In the genomic region with DNA sequence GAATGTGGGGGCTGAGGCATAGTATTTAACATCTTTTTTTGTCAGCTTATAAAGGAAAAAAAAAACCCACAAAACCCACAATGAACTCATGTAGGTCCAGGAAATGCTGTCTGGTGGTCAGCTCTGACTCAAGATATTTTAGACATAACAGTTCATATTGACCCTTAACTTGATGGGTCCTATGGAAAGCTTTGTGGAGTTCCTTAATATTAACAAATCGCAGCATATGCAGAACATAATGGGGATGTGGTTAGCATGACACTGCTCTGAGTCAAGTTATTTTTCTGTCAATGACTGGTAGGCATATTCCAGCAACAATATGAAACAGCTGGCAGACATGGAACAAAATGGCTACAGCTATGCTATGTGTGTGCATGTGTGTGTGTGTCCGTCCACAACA, we compare ENCODE assay signal across 25 mouse cellular contexts. TPM values are rescaled to one million over a fixed set of nuclear protein-coding genes. Genes with fewer than 3 reads are reported as not detected.
DNase-seq lines count a peak whose midpoint lies in the region; ATAC-seq and TF ChIP-seq lines count a peak whose summit lies in the region.
"Had no signal": no experiment of that assay in that cellular context is flagged by ENCODE, and none has a peak within 500 bp of the region (broad histone marks: within the 10 kb centered on the region; RNA-seq: fewer than 3 reads in every experiment).

No protein-coding gene starts in this region.

- no peak overlapping the region for H3K9ac ChIP-seq in stomach, postnatal 0 days (ENCODE audit: low read length)
- H3K9ac ChIP-seq: embryonic facial prominence, embryonic 13.5 days; embryonic facial prominence, embryonic 15.5 days; forebrain, embryonic 12.5 days had no signal

- no peak overlapping the region for H3K4me2 ChIP-seq in stomach, postnatal 0 days (replicated peaks; ENCODE audit: low read depth)
- H3K4me2 ChIP-seq: embryonic facial prominence, embryonic 13.5 days; embryonic facial prominence, embryonic 15.5 days; forebrain, embryonic 12.5 days had no signal

- WGBS in stomach, postnatal 0 days = 78% methylated on average over 2 of the region's 2 CpGs

- no peaks in the 10 kb centered on the region for H3K27me3 ChIP-seq in stomach, postnatal 0 days (ENCODE audit: control insufficient read depth, insufficient read depth, low read length)
- H3K27me3 ChIP-seq: CH12.LX; embryonic facial prominence, embryonic 13.5 days; embryonic facial prominence, embryonic 15.5 days; forebrain, embryonic 12.5 days had no signal

- DNase-seq in 3T3-L1 (ENCODE audit: low read depth, low spot score) (peak; percentile 90), 416B (ENCODE audit: low read depth) (peak; percentile 89), NIH3T3 (ENCODE audit: low read depth) (peak; percentile 20)
- no peak for DNase-seq in urinary bladder, postnatal 4 days (ENCODE audit: low spot score in 2 of 2)
- DNase-seq in stomach, postnatal 0 days (ENCODE audit: low spot score) = no peak
- DNase-seq: adrenal gland, adult 2 months; adrenal gland, postnatal 10 days; adrenal gland, postnatal 25 days; cerebellum, adult 11 months; cerebellum, adult 18-20 months; cerebellum, adult 8-10 months; cerebellum, adult 9-11 months; cerebellum, postnatal 14 days; cerebellum, postnatal 36 days; embryo, embryonic 11 days had no signal

- TF ChIP-seq EP300 in stomach, postnatal 0 days (optimal IDR thresholded peaks at IDR 0.05) = no peak

- no peak for ATAC-seq in stomach, postnatal 0 days (ENCODE audit: low FRiP score, low TSS enrichment)
- ATAC-seq: CD4-positive, CD25-positive, alpha-beta regulatory T cell, adult 4 months; forebrain, embryonic 14.5 days; forebrain, embryonic 16.5 days had no signal

- H3K4me3 ChIP-seq in stomach, postnatal 0 days (ENCODE audit: low read depth, low read length) = no peak overlapping the region
- H3K4me3 ChIP-seq: embryonic facial prominence, embryonic 13.5 days; embryonic facial prominence, embryonic 15.5 days; erythroblast, embryonic 14.5 days; forebrain, embryonic 10.5 days; forebrain, embryonic 12.5 days had no signal

- no peak overlapping the region for H3K27ac ChIP-seq in stomach, postnatal 0 days (replicated peaks)
- H3K27ac ChIP-seq: embryonic facial prominence, embryonic 13.5 days; embryonic facial prominence, embryonic 15.5 days; forebrain, embryonic 10.5 days; forebrain, embryonic 12.5 days had no signal

- no peaks in the 10 kb centered on the region for H3K4me1 ChIP-seq in stomach, postnatal 0 days (replicated peaks; ENCODE audit: control insufficient read depth, insufficient read depth)
- H3K4me1 ChIP-seq: embryonic facial prominence, embryonic 13.5 days; embryonic facial prominence, embryonic 15.5 days; forebrain, embryonic 10.5 days; forebrain, embryonic 12.5 days had no signal

- no peaks in the 10 kb centered on the region for H3K36me3 ChIP-seq in stomach, postnatal 0 days (ENCODE audit: control insufficient read depth, insufficient read depth, low read length)
- H3K36me3 ChIP-seq: embryonic facial prominence, embryonic 13.5 days; embryonic facial prominence, embryonic 15.5 days; forebrain, embryonic 10.5 days; forebrain, embryonic 12.5 days; G1E had no signal

- H3K9me3 ChIP-seq in stomach, postnatal 0 days (ENCODE audit: control insufficient read depth, low read length) = no peaks in the 10 kb centered on the region

- no peak for TF ChIP-seq CTCF in stomach, postnatal 0 days (IDR thresholded peaks at IDR 0.05; ENCODE audit: low read depth)

RNA-seq across cellular contexts. Expression of a gene that starts 17.2 kb away (rescaled TPM):
- polyA plus RNA-seq in stomach, postnatal 0 days (2015; fragmentation: Nextera tagmentation; extraction: Ambion mirVana) = 8.5 and 10.3 TPM in 2 replicates

RNA-seq across cellular contexts. Expression of a gene that starts 20.7 kb away (rescaled TPM):
- 39.5 and 42.6 TPM in 2 replicates for polyA plus RNA-seq in stomach, postnatal 0 days (2015; fragmentation: Nextera tagmentation; extraction: Ambion mirVana)

Comparison
In these comparisons a context has a peak if more than half of its experiments do, and no peak if none do; other contexts are left out.
1. DNase-seq: peak in 3T3-L1 (single experiment), 416B (single experiment) and NIH3T3 (single experiment); none in urinary bladder, postnatal 4 days (0 of 2) and stomach, postnatal 0 days (single experiment).